Mouse (Mus musculus): ENCODE data around the gene Cox5a. TPM values are rescaled to one million over a fixed set of nuclear protein-coding genes. Genes with fewer than 3 reads are reported as not detected.

Cox5a gene
- total and polyA plus RNA-seq, 3 experiments: 179 to 255 (median 229) TPM

DNA sequence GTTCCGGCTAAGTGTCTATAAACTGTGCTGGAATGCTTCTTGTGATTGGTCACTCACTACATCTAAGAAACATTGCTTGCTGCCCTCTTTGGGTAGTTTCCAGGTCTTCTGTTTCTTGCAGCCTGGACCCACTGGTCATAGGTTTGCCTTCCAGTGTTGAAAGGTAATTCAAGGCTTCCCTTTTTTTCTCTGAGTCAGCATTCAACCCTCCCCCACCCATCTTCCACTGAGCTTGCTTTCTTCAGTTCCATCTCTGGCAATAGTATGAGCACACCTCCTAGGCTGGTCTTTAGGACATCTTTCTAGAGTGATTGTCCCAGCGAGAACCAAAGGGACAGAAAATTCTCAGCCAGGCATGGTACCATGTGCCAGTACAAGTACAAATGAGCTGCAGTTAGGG is 18.5 kb downstream of the Cox5a start:
- no peak overlapping the region for H3K4me2 ChIP-seq (ENCODE audit: insufficient read depth, low read depth, poor library complexity, severe bottlenecking)
- H3K79me2 ChIP-seq (replicated peaks; ENCODE audit: control insufficient read depth, extremely low read depth, insufficient read depth, poor library complexity, severe bottlenecking): peaks cover 10% of the 10 kb centered on the region
- TF ChIP-seq MAX (IDR thresholded peaks at IDR 0.05; ENCODE audit: low read length): no peak
- peak; percentile 71; the same call in 1 of the 2 replicates for TF ChIP-seq MAFK (IDR thresholded peaks at IDR 0.05; ENCODE audit: insufficient replicate concordance, low read length)
- no peak for TF ChIP-seq JUN (IDR thresholded peaks at IDR 0.05; ENCODE audit: insufficient read depth, low read depth, low read length)
- peaks cover 7 to 24% of the 10 kb centered on the region in 2 experiments for H3K4me1 ChIP-seq (ENCODE audit: control insufficient read depth in 1 of 2, insufficient read depth in 2 of 2)
- dilution Hi-C loops (cut with MboI; ENCODE audit: extremely low pct_ligation_motif_present, extremely low pct_unique_long_range_greater_than_20kb, low sequenced_read_pairs) (no loop called here), in situ Hi-C loops (cut with MboI; ENCODE audit: low pct_ligation_motif_present, low pct_unique_long_range_greater_than_20kb, low sequenced_read_pairs) (no loop called here)
- no peak overlapping the region for H3K27ac ChIP-seq (ENCODE audit: insufficient read depth, low read depth)
- H3K36me3 ChIP-seq (replicated peaks in 1 of 2; ENCODE audit: control insufficient read depth in 1 of 2, insufficient read depth in 1 of 2, low read length in 1 of 2): peaks cover 42 to 67% of the 10 kb centered on the region in 2 experiments
- H3K9me3 ChIP-seq (replicated peaks; ENCODE audit: low read length): no peaks in the 10 kb centered on the region
- DNase-seq (ENCODE audit: extremely low read depth): no peak
- no peak overlapping the region for H3K4me3 ChIP-seq (replicated peaks in 1 of 3; ENCODE audit: low read depth in 2 of 3, low read length in 2 of 3, poor library complexity in 1 of 3)
- no peaks in the 10 kb centered on the region for H3K27me3 ChIP-seq (replicated peaks)
- H3K9ac ChIP-seq (ENCODE audit: insufficient read depth, low read depth): no peak overlapping the region

DNA sequence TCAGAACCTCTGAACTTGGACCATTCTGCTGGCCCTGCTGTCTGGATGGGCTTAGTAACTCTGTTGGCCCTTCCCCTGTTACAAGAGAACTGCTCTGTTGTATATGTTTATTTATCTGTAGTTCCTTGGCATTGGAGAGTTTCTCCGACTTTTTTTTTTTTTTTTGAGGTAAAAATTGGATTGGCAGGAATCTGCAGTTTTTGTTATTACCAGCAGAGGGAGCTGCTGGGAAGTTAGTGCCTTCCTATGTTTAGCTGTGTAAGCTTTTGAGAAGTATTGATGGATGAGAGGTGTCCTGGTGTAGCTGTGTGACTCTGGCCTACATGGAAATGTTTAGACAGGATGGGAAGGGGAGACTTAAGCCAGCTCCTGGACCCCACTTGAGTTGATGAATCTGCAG is 20.2 kb downstream of the Cox5a start:
- DNase-seq (ENCODE audit: extremely low read depth): no peak
- no peak for TF ChIP-seq RCOR1 (conservative IDR thresholded peaks at IDR 0.05; ENCODE audit: low read depth, low read length)
- peak; percentile 71 for TF ChIP-seq SMC3 (IDR thresholded peaks at IDR 0.05; ENCODE audit: low read depth, low read length)
- peak; percentile 96 for TF ChIP-seq ZNF384 (IDR thresholded peaks at IDR 0.05; ENCODE audit: low read depth, low read length)
- TF ChIP-seq RAD21 (IDR thresholded peaks at IDR 0.05; ENCODE audit: low read depth, low read length): peak; percentile 68
- no peak for TF ChIP-seq ZKSCAN1 (IDR thresholded peaks at IDR 0.05; ENCODE audit: borderline replicate concordance, low read depth, low read length)
- no peak for TF ChIP-seq UBTF (IDR thresholded peaks at IDR 0.05; ENCODE audit: low read depth, low read length)
- TF ChIP-seq PAX5 (IDR thresholded peaks at IDR 0.05; ENCODE audit: low read length): no peak
- peak; percentile 71 to 78 for TF ChIP-seq CTCF (conservative IDR thresholded peaks at IDR 0.05 in 1 of 2, IDR thresholded peaks at IDR 0.05 in 1 of 2; ENCODE audit: low read depth in 2 of 2, low read length in 2 of 2)
- Histone ChIP-seq H3K36me3 (replicated peaks in 1 of 2; ENCODE audit: control insufficient read depth in 1 of 2, insufficient read depth in 1 of 2, low read length in 1 of 2) (peaks cover 58 to 76% of the 10 kb centered on the region in 2 experiments), H3K79me2 (replicated peaks; ENCODE audit: control insufficient read depth, extremely low read depth, insufficient read depth, poor library complexity, severe bottlenecking) (peaks cover 10% of the 10 kb centered on the region), H3K9ac (ENCODE audit: insufficient read depth, low read depth) (no peak overlapping the region), H3K27me3 (replicated peaks) (no peaks in the 10 kb centered on the region), H3K4me2 (ENCODE audit: insufficient read depth, low read depth, poor library complexity, severe bottlenecking) (no peak overlapping the region), H3K9me3 (replicated peaks; ENCODE audit: low read length) (no peaks in the 10 kb centered on the region), H3K4me3 (replicated peaks in 1 of 3; ENCODE audit: low read depth in 2 of 3, low read length in 2 of 3, poor library complexity in 1 of 3) (no peak overlapping the region), H3K4me1 (ENCODE audit: control insufficient read depth in 1 of 2, insufficient read depth in 2 of 2) (peaks cover 7 to 23% of the 10 kb centered on the region in 2 experiments), H3K27ac (ENCODE audit: insufficient read depth, low read depth) (no peak overlapping the region)
- dilution Hi-C loops (cut with MboI; ENCODE audit: extremely low pct_ligation_motif_present, extremely low pct_unique_long_range_greater_than_20kb, low sequenced_read_pairs): no loop called here
- in situ Hi-C loops (cut with MboI; ENCODE audit: low pct_ligation_motif_present, low pct_unique_long_range_greater_than_20kb, low sequenced_read_pairs): no loop called here

DNA sequence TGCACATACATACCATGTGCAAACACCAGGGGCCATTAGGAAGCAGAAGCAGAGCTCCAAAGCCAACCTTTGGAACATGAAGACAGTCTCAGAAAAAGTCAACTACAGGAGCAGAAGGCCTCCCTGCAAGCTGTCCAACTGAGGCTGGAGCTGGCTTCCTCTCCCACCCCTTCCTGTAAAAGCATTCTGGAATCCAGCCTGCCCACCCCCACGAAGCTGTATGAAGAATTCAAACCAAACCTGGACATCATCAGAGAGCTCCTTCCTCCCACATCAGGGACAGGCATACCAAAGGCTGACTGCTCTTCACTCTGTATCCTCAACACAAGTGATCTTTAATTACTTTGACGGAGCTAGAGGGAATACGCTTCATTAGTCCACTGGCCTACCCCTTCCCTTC is 22.9 kb downstream of the Cox5a start:
- DNase-seq (ENCODE audit: extremely low read depth): no peak
- in situ Hi-C loops (cut with MboI; ENCODE audit: low pct_ligation_motif_present, low pct_unique_long_range_greater_than_20kb, low sequenced_read_pairs): no loop called here
- TF ChIP-seq POLR2A (IDR thresholded peaks at IDR 0.05; ENCODE audit: low read depth, low read length): peak; percentile 19; the same call in 1 of the 2 replicates
- TF ChIP-seq POLR2AphosphoS2 (IDR thresholded peaks at IDR 0.05; ENCODE audit: low read depth, low read length): no peak
- Histone ChIP-seq H3K4me2 (ENCODE audit: insufficient read depth, low read depth, poor library complexity, severe bottlenecking) (no peak overlapping the region), H3K27ac (ENCODE audit: insufficient read depth, low read depth) (no peak overlapping the region), H3K36me3 (replicated peaks in 1 of 2; ENCODE audit: control insufficient read depth in 1 of 2, insufficient read depth in 1 of 2, low read length in 1 of 2) (peaks cover 82 to 97% of the 10 kb centered on the region in 2 experiments), H3K79me2 (replicated peaks; ENCODE audit: control insufficient read depth, extremely low read depth, insufficient read depth, poor library complexity, severe bottlenecking) (no peaks in the 10 kb centered on the region), H3K9me3 (replicated peaks; ENCODE audit: low read length) (no peaks in the 10 kb centered on the region), H3K4me1 (ENCODE audit: control insufficient read depth in 1 of 2, insufficient read depth in 2 of 2) (peaks cover 3 to 11% of the 10 kb centered on the region in 2 experiments; a peak in 3 of 4 replicates), H3K4me3 (replicated peaks in 1 of 3; ENCODE audit: low read depth in 2 of 3, low read length in 2 of 3, poor library complexity in 1 of 3) (no peak overlapping the region), H3K27me3 (replicated peaks) (no peaks in the 10 kb centered on the region), H3K9ac (ENCODE audit: insufficient read depth, low read depth) (no peak overlapping the region)
- dilution Hi-C loops (cut with MboI; ENCODE audit: extremely low pct_ligation_motif_present, extremely low pct_unique_long_range_greater_than_20kb, low sequenced_read_pairs): no loop called here
